Mouse (Mus musculus): Measurements from ENCODE around the gene Uck1. TPM values are rescaled to one million over a fixed set of nuclear protein-coding genes. Genes with fewer than 3 reads are reported as not detected.
A peak's percentile ranks its signal among the peaks of the same experiment; 100 is the strongest.
"Not testable (repeated sequence)": the region's sequence is repeated elsewhere in the genome, so short reads cannot be mapped to it uniquely, and the experiment has no call there.

Uck1 gene
- 10 to 100 TPM; 57.5 to 64.7 TPM for total RNA-seq (2021)
- long read RNA-seq, experiment 1, transcript Uck1-201 (7 exons, 2,005 nt) = major isoform, 61 of 69 reads
- long read RNA-seq, experiment 1, partial matches to known transcripts = 5 of 69 reads
- long read RNA-seq, experiment 1, other reads (novel, unspliced or antisense) = 3 of 69 reads
- long read RNA-seq, experiment 2, transcript Uck1-201 (7 exons, 2,005 nt) = major isoform, 77 of 85 reads
- long read RNA-seq, experiment 2, partial matches to known transcripts = 4 of 85 reads
- long read RNA-seq, experiment 2, other reads (novel, unspliced or antisense) = 4 of 85 reads

GRCm38 (mm10) chr2:32259657-32260417 is at the start of gene Uck1:
Gene Uck1 (minus strand): TSS chr2:32260159.
- intact Hi-C loops (cut with DNase I) = no loop called here
- peak; percentile 87 to 91 for DNase-seq (ENCODE audit: low spot score in 2 of 2)

GRCm38 (mm10) chr2:32308870-32309568 is 49.1 kb upstream of the Uck1 start:
- intact Hi-C loops (cut with DNase I) = no loop called here
- DNase-seq (ENCODE audit: low spot score in 2 of 2) = no peak

GRCm38 (mm10) chr2:32307941-32308760 is 48.2 kb upstream of the Uck1 start:
- peak; percentile 78 to 86 for DNase-seq (ENCODE audit: low spot score in 2 of 2)
- intact Hi-C loops (cut with DNase I) = no loop called here

GRCm38 (mm10) chr2:32307247-32307798 is 47.4 kb upstream of the Uck1 start:
- no peak for DNase-seq (ENCODE audit: low spot score in 2 of 2)
- intact Hi-C loops (cut with DNase I) = no loop called here

GRCm38 (mm10) chr2:32306176-32306575 is 46.2 kb upstream of the Uck1 start:
- intact Hi-C loops (cut with DNase I) = no loop called here
- DNase-seq (ENCODE audit: low spot score in 2 of 2) = no peak

DNA sequence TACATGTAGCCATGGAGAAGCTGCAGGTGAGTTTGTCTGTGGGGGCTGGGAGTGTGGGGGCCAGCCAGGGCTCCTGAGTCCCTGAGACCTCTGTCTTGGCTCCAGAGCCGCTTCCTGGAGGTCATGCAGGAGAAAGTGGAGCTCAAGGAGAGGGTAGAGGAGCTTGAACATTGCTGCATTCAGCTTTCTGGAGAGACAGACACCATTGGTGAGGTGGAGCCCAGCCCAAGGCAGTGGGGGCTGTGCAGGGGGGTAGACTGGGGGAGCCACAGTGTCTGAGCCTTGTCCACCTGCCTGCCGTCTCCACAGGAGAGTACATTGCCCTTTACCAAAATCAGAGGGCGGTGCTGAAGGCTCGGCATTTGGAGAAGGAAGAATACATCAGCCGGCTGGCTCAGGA is 45.7 kb upstream of the Uck1 start:
- no peak for DNase-seq (ENCODE audit: low spot score in 2 of 2)
- intact Hi-C loops (cut with DNase I) = no loop called here

- peak; percentile 66 to 67 for DNase-seq (ENCODE audit: low spot score in 2 of 2)
- intact Hi-C loops (cut with DNase I) = no loop called here
These were observed 44.3 kb upstream of the Uck1 start for GRCm38 (mm10) chr2:32304145-32304832.

DNA sequence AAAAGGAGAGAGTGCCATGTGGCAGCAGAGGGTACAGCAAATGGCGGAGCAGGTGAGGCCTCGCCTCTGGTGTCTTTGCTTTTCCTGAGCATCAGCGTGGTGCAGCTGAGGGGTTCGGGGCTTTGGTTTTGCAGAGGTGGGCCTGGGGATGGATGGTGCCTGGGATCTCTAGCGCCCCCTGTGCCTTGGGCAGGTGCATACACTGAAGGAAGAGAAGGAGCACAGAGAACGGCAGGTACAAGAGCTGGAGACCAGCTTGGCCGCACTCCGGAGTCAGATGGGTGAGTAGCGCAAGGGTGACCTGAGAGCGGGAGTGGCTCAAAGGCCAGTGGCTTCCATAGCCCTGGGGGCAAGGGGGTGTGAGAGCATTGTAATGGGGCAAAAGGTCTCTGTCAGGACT is 43.0 kb upstream of the Uck1 start:
- intact Hi-C loops (cut with DNase I) = no loop called here
- DNase-seq (ENCODE audit: low spot score in 2 of 2) = no peak

GRCm38 (mm10) chr2:32299469-32299868 is 39.5 kb upstream of the Uck1 start:
- intact Hi-C loops (cut with DNase I) = no loop called here
- no peak for DNase-seq (ENCODE audit: low spot score in 2 of 2)

- DNase-seq (ENCODE audit: low spot score in 2 of 2); intact Hi-C loops (cut with DNase I): not testable (repeated sequence)
These were observed 35.9 kb upstream of the Uck1 start for GRCm38 (mm10) chr2:32295842-32296241.

DNA sequence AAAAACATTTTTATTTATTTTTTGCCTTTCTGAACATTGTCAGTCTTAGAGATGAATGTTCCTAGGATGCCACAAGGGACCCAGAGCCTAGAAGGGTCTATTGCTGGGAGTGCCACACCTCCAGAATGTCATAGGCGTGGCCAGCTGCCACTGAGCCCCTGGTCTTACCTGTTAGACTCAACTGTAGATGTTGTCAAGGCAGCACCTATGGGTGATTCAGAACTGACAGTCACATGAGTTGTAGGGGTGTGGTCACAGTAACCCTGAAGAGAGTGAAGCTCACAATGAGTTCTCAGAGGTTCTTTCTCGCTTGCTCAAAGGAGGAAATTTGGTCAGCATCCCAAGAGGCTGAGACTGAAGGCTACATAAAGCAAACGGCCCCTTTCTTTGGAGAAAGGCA is 35.3 kb upstream of the Uck1 start:
- intact Hi-C loops (cut with DNase I) = no loop called here

GRCm38 (mm10) chr2:32294348-32294747 is 34.4 kb upstream of the Uck1 start:
- no peak for DNase-seq (ENCODE audit: low spot score in 2 of 2)
- intact Hi-C loops (cut with DNase I) = no loop called here

More for the DNA sequence above, 35.3 kb upstream of the Uck1 start:
- no peak for DNase-seq (ENCODE audit: low spot score in 2 of 2)

DNA sequence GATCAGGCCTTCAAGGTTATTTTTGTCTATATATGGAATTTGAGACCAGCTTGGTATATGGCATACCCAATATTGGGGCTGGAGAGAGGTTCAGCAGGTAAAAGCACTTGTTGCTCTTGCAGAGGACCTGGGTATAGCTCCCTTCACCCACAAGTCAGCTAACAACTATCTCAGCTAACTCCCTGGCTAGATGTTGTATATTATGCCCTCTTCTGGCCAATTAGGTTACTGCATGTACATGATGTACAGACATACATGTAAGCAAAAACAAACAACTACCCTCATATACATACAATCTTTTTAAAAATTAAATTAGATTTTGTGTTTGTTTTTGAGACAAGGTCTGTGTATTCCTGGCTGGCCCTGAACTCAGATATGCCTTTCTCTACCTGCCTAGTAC is 29.6 kb upstream of the Uck1 start:
- DNase-seq (ENCODE audit: low spot score in 2 of 2) = no peak
- intact Hi-C loops (cut with DNase I) = loop anchor here (5.0 kb wide), 1 partner anchor 52 kb away; the partner anchor contains the start of gene Pomt1

DNA sequence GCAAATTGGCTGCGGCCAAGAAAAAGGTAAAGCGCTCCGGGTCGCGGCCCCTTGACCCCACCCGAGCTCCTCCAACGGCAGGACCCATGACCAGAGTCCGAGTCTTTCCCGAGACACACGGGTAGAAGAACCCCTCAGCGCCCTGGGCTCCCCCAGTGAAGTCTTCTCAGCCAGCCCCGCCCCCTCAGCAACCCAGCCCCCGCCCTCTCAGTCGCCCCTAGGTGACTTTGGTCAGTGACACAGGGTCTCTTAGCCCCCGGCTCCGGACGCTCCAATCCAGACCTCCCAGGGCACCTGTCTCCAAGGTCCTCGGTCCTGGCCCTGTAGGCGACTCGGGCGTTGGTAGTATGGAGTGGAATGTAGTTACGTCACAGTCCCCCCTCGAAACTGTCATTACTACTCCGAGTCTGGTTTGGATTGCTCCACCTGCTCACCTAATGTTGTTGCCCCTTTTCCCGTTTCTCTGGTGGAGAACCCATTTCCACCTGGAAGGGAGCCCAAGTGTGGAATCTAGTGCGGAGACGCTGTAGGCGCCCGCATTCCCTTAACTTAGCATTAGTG is 28.5 kb upstream of the Uck1 start:
- intact Hi-C loops (cut with DNase I) = loop anchor here (5.0 kb wide), 1 partner anchor 51 kb away; the partner anchor contains the start of gene Pomt1
- DNase-seq (ENCODE audit: low spot score in 2 of 2) = peak in 1 of 2 experiments; percentile 50

- intact Hi-C loops (cut with DNase I) = loop anchor here (5.0 kb wide), 1 partner anchor 51 kb away; the partner anchor contains the start of gene Pomt1
- DNase-seq (ENCODE audit: low spot score in 2 of 2) = peak; percentile 99 to 100
These were observed 28.0 kb upstream of the Uck1 start, which contains the start of gene Swi5 for GRCm38 (mm10) chr2:32287923-32288367. Gene Swi5 (minus strand): TSS chr2:32288075.

GRCm38 (mm10) chr2:32287334-32287840 is 27.4 kb upstream of the Uck1 start, which contains the start of gene Golga2:
Gene Golga2 (plus strand): TSS chr2:32287384.
- no peak for DNase-seq (ENCODE audit: low spot score in 2 of 2)
- intact Hi-C loops (cut with DNase I) = loop anchor here (5.0 kb wide), 1 partner anchor 50 kb away; the partner anchor contains the start of gene Pomt1

- no peak for DNase-seq (ENCODE audit: low spot score in 2 of 2)
These were observed 24.0 kb upstream of the Uck1 start for GRCm38 (mm10) chr2:32283986-32284385.

DNA sequence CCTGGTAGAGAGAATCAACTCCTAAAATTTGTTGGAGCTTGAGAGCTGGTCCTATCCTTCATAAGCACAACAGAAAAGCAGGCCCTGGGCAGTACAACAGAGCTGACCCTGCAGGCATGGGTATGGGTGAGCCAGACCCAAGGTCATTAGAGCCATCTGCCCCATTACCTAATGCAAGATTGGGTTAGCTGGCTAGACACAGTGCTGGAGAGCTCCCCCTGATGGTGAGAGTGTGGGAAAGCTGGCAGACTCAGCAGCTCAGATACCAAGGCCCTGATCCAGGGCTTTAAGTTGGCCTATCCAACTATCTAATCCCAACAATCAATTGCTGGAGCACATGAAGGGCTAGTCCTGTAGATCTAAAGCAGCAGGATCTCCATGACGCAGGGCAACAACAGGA is 22.8 kb upstream of the Uck1 start:
- intact Hi-C loops (cut with DNase I) = no loop called here
- no peak for DNase-seq (ENCODE audit: low spot score in 2 of 2)

More at GRCm38 (mm10) chr2:32283986-32284385, 24.0 kb upstream of the Uck1 start:
- intact Hi-C loops (cut with DNase I) = no loop called here

All from left cerebral cortex, postnatal 14 days (tissue).